Mouse (Mus musculus) NIH3T3 (cell line): ENCODE results near the gene Rasd2.

ENCODE experiments used
- DNase-seq: peaks from one replicate; pipeline ENCODE4 v3.0.0-alpha.2; 2012; ENCODE audit warnings: low read depth

Rasd2 gene

DNA sequence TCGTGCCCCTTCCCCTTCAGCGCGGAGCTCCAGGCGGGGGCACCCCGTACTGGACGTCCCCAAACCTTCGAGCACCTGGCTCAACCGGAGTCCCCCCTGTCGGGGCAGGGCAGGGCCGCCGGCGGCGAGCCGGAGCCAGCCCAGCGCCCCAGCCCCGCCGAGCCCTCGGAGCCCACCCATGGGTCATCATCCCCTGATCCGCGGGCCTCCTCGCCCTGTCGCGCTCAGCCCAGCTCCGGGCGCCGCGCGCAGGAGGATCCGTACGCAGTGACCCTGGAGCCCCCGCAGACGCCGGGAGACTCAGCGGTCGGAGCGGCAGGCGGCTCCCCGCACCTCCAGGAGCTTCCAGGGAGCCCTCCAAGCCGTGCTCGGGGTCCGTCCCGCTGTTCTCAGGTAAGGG is at the start of gene Rasd2:
Gene Rasd2 (plus strand): TSS at position 259 of the 400 bp plus-strand sequence.
- DNase-seq: no peak

DNA sequence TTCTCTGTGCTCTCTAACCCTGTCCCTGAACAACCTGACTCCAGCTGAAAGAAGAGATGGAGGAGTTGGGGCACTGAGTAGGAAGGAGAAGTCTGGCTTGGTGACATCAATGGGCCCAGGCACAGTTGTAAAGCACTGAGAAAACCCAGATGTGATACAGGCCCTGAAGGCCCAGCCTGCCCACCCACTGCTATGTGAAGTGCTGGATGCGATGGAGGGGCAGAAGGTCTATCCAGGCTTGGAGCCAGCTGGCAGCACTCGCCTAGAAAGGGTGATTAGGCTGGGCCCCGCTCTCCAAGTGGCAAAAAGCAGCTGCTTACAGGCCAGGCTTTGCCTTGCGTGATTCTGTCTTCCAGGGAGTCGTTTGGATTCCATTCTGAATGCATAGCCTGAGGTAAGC is 44.4 kb upstream of the Rasd2 start:
- DNase-seq: peak; percentile 24

DNA sequence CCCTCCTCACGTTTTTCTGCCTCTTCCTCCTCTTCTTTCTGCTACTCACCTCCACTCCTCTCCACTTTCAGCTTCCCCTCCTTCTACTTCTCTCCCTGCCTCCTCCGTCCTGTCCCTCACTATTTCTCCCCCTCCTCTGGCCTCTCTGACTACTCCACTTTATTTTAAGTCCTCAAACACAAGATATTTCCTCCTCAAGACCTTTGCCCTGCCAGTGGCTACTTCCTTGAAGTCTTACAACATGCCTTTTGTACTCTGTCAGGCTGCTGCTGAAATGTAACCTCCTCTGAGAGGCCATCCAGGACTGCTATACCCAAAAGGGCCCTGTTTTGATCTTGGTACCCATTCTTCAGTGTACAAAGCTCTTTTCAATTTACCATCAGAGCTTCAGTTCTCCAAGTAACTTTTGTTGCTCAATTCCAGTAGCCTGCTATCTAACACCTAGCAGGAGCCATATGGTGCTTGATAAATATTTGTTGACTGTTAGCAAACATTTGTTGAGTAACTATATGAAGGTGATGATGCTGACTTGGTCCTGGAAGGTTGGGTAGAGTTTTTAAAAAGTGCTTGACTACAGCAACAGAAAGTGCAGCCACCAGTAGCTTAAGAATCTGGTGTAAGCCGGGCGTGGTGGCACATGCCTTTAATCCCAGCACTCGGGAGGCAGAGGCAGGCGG is 41.6 kb upstream of the Rasd2 start:
- no peak for DNase-seq

DNA sequence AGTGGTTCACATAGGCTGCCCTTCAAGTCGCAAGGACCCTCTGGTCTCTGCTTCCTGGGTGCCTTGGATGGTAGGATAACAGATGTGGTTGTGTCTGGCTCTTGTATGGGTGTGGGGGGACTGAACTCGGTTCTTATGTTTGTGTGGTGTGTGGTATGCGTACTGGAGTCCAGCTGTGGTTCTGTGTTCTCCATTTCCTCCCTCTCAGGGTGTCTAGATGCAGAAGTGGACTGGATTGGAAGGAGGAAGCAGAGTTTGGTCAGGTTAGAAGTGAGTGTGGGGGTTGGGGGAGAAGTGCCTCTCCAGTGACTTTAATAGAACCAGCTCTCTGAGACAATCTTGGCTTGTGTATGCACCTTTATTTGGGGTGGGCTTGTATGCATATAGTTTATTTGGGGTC is 20.7 kb upstream of the Rasd2 start:
- DNase-seq: no peak

DNA sequence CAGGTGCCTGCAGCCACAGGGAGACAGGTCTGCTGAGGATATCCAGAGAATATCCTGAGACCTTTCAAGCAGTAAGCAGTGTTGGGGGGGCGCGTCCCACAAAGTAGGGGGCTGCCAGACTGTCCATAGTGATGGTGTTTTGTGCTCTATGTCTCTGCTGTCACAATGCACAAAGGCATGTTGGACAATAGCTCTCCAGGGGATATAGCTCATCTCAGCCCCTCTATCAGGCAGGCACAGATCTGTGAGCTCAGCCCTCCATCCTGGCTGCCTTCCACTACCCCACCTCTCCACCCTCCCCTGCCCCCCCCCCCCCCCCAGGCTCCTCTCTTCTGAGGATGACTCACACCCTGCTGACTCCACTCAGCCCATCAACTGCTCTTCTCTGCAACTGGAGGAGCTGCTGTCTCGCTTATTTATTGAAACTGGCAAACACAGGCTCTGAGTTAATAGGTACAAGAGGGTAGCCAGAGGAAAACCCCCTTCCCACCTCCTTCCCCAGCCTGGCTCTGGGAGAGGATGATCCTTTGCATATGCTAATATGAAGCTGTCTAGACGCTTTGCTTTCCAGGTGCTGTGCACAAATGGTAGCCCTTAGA is 19.2 kb upstream of the Rasd2 start:
- peak; percentile 72 for DNase-seq

DNA sequence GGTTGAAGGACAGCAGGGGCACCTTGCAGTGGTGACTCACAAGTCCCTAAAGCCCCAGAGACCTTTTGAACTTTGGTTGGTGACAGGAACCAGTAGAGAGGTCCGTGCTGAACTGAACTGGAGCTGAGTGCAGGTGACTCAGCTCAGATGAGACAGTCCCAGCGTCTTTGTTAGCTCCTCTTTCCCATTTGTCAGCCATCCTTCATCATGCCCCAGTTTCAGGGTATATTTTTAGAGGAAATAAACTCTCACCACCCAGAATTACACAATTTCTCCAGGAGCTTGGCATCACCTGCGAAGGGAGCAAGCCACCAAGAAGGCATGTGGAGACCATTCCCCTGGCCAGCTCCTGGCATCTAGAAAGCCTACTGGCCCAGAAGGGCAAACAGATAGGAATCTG is 16.6 kb upstream of the Rasd2 start:
- DNase-seq: no peak

DNA sequence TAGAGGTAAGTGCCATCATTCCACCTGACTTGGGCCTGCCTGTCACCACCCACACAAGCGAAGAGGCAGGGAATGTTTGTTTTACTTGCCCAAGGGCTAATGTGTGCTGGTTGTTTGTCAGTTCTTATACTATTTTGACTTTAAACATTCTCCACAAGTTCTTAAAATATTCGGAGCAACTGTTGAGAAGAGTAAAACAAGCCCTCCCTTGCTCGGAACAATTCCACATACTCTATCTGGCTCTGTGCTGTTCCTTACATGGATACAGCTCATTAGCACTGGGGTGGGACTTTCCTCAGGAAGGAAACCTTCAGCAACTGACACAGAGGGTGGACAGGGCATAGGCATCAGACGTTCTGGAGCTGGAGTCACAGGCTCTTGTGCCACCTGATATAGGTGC is 15.9 kb upstream of the Rasd2 start:
- no peak for DNase-seq

DNA sequence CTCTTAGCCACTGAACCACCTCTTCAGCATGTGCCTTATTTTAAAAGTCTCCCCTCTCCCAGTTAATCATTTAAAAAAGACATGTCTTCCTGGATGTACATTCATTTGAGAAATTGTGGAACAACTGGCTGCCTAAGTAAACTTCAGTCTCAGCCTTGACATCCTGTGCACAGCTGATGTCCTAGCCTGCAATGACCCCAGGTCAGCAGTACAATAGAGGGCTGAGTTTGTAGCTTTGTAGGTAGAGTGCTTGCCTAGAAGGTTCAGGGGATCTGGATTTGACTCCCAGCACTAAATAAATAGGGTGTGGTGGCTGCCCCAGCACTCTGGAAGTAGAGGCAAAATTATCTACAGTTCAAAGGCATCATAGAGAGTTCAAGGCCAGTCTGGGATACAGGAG is 15.4 kb upstream of the Rasd2 start:
- DNase-seq: no peak

DNA sequence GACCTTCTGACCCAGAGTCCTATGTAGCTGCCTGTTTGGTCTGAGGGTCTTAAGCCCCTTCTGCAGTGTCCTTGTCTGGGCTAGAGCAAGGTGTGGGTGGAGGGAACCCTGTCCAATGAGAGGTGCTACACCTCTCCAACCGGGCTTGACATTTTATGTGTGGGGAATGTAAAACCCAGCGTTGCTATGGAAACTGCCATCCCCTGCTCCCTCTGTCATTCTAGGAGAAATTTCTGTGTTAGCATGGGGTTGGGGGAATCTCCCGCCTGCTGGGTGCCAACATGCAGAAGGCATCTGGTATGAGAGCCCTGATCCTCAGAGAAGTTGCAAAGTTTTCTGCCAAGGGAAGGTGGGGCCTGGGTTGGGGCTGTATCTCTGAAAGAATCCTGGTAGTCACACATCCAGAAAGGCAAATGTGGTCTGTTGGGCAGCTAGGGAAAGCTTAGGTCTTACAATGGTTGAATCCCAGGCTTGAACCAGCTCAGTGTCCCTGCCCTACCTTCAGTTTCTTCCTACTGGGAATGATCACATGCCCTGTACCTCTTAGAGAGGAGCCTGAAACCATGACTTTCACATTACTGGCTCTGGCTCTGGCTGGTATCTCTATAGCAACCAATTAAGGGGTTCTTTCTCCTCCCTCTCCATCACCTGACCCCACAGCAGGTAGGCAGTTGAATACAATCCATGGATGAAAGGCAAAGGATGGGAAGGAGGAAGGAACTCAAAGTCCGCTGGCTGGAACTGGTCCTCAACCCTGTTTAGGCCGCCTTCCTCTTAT is 14.6 kb upstream of the Rasd2 start:
- DNase-seq: no peak

DNA sequence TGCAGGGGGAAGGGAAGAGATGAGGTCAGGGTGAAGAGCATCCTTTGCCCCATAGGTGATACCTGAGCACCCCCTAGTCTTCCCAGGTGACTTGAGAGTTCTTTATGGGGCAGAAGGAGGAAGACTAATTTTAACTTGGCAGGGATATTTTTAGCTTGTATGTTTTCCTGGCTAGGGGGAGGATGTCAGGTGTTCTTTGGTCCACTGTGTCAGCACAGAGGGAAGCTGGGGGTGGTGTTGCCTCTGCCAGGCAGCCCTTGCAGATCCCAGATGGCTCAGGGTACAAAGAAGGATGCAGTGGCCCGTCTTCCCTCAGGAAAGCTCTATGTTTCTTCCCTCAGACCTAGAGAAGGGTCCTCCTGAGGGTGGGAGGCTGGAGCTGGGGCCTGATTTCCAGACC is 13.8 kb upstream of the Rasd2 start:
- no peak for DNase-seq

DNA sequence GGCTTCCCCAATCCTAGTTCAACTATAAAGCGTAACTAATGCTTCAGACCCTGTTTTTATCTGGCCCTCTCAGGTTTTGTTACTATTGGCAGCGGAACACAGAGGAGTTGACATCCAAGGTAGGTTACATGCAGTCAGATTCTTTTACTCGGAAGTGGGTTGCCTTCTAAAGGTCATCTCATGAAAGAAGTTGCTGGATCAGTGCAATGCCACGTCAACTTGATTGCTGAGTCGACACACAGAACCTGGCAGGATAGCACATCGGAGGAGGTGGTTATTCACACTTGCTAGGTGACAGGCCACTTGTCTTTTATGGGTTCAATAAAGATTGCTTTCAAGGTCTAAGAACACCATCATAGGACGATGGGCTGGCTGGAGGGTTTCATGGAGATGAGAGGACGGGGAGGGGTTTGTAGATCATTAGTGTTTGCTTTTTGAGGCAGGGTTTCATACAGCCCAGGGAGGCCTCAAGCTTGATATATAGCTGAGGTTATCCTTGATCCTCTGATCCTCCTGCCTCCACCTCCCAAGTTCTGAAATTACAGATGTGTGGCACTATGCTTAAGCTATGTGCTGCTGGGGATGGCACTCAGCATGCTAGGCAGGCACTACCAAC is 11.6 kb upstream of the Rasd2 start:
- DNase-seq: no peak

DNA sequence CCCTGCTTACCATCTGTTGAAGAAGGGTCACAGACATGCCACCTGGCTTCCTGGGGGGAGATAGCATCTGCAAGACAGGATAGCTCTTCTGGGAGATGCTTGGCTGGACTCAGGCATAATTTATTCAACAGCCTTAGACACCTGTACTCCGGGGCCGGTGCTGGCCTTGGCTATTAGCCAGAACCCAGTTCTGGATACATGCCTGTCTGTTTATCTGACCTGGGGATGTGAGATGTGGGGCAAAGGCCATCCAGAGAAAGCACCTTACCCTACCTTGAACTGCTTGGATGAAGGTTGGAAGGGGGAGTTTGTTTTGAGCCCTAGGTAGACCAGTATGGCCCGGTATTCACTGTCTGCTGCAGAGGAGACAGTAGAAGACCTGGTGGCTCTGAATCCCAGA is 10.8 kb upstream of the Rasd2 start:
- no peak for DNase-seq

DNA sequence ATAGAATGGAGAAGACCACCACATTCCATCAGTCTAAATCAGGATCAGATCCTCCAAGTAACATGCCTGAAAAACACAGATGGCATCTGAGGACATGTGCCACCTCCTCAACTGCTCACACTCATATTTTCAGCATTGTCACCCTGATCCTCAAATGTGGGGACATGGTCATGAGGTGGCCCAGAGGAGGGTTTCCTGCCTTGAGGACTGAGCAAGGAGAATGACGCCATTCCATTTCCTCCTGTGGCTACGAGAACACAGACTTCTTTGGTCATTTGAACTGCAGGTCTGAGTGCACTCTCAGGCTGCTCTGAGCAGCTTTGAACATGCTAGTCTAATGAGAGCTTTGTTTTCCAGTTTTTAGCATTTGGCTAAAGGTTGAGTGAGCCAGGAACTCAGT is 10.3 kb upstream of the Rasd2 start:
- DNase-seq: no peak

DNA sequence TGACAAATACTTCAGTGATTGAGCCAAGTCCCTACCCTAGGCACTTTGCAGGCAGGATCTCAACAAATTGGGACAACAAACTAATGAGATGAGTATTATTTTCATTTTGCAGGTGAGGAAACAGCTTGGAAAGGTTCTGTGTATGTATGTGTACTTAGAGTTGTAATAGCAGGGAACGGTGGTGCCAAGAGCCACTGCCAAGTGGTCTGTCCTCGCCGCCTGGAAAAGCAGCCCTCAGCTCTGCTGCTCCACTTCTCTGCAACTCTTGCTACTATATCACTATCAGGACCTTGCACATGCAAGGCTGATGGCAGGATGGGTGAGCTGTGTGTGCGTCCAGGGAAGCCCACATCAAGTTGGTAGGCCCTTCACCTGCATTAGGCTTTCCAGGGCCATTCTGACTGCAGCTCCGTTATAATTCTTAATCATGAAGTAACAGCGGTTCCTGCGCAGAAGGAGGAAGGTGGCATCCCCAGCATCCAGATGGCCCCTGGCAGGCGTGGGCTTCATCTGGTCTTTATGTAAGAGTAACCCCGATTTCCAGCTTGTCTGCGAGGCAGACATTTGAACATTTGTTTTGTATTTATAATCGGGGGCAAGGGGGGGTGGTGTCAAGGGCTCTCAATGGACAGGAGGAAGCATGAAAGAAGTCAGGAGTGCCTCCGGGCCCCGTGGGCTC is 9.4 kb upstream of the Rasd2 start:
- DNase-seq: no peak

DNA sequence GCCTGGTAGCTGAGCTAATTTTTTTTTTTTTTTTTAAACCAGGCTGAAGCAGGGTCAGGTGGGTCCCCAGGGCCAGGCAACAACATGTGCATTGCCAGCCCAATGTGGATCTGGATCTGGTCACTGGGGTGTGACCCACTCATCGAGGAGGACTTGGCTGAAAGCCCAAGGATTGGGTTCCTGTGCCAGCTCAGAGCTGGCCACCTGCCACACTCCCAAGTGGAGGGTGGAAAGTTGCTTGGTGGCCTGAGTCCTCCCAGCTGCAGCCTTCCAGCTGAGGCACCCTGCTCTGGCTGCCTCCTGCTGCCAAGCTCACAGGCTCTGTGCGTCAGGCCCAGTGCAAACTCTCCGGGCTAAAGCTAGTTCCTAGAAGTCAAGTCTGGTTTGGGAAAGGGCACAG is 2.3 kb upstream of the Rasd2 start:
- DNase-seq: peak; percentile 8

DNA sequence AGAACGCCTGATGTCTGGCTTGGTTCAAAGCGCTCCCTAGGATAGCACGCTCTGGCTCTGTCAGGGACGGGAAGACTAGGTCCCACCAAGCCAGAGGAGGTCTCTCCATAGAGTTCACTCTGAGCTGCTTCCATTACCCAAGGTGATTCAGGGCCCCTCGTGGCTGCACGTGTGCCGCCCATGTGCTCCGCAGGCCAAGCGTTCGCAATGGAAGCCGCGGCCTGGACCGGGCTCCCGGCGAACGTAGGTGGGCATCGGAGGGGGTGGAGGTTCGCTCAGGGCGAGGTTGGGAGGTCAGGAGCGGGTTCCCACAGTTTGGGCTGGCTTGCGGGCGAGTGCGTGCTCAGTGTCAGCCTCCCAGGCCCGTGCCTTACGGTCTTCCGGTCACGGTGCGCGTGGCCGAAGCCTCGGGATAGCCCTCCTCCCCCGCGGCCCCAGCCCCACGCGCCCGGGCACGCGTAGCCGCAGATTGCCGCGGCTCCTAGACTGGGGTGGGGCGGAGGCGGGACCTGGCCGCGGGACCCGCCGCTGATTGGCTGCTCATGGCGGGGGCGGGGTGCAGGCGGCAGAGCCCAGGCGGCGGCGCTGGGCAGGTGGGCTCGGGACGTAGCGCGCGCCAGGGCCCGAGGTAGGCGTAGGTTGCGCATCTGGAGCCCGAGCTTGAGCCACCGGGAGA is 975 bp upstream of the Rasd2 start:
- no peak for DNase-seq

DNA sequence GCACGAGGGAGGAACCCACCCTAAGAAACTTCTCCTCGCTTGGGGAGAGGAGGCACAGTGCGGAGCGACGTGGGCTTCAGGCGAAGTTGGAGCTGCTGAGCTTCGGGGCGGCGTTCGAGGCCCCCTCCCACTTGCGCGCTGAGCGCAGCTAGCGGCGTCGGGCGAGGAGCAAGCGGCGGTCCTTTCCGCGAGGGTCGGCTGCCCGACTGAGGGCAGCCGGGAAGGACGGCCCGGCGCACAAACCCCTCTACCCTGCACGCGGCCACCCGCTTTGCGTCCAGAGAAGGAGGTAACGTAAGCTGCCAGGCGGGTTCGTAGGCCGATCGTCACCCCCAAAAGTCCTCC is 465 bp upstream of the Rasd2 start:
- DNase-seq: no peak

DNA sequence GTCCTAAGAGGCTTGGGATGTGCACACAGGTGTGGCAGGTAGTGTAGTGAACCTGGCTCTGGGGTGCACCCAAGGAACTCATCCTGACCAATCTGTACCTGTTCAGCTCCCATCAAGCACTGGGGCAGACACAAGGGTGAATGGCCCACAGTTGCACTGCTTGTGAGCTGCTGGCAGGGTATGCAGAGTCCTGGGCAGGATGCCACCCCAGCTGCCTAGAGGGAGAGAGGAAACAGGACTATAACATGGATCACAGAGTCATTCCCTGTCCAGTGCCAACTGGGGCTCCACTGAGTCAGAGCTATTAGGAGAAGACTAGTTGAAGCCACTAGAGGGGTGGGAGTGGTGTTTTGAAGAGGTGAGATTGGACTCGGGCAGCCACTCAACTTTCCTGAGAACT is 1.3 kb downstream of the Rasd2 start:
- peak; percentile 29 for DNase-seq

DNA sequence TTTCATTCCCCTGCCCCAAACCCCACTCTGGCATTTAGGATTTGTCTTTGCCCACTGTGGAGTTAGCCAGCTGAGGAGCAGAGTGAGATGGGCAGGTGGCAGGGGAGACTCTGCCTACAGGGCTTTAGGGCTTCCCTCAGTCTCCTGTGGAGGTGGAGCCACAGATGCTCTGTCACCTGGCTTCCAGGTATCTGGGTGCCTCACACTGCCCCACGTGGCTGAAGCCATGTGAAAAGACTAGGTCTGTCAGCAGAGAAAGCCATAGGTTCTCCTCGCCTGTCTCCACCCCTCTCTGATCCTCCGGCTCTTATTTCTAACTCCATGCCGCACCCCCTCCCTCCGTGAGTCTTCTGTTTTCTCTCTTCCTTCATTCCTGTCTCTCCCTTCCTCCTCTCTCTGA is 2.2 kb downstream of the Rasd2 start:
- DNase-seq: no peak

DNA sequence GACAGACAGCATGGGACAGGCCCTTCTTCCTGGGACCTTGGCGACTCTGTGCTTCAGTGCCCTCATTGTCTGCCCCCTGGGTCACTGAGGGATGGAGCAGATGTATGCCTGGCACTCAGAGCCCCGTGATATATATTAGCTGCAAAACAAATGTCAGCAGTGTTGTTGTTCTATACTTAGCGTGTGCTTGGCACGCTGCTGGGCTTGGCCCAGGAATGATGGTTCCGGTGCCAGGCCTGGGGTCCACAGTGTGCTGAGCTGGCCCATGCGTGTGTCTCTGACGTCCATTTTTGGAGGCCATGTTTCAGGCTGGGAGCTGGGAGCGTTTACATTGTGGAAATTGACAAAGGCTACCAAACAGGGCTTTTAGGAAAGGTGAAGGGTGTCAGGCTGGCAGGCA is 3.1 kb downstream of the Rasd2 start:
- DNase-seq: peak; percentile 25

DNA sequence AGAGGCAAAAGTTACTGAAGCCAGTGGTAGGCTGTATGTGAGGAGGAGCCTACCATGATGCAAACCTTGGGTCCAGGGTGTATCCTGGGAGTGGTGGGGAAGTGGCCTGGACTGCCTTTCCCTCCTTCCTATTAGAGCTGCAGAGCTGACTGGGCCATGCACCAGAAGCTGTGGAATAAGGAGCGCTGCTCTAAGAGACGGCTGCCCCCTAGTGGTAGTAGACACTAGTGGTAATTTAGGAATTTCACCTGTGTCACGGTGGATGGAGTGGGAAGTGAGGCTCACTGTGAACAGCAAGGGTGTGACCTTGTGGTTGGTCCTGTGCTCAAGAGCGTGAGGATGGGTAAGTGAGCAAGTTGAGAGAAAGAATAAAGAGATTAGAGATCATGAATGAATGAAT is 4.2 kb downstream of the Rasd2 start:
- DNase-seq: peak; percentile 84
